Mouse (Mus musculus): Measurements from ENCODE around the gene Tfrc.

DNA sequence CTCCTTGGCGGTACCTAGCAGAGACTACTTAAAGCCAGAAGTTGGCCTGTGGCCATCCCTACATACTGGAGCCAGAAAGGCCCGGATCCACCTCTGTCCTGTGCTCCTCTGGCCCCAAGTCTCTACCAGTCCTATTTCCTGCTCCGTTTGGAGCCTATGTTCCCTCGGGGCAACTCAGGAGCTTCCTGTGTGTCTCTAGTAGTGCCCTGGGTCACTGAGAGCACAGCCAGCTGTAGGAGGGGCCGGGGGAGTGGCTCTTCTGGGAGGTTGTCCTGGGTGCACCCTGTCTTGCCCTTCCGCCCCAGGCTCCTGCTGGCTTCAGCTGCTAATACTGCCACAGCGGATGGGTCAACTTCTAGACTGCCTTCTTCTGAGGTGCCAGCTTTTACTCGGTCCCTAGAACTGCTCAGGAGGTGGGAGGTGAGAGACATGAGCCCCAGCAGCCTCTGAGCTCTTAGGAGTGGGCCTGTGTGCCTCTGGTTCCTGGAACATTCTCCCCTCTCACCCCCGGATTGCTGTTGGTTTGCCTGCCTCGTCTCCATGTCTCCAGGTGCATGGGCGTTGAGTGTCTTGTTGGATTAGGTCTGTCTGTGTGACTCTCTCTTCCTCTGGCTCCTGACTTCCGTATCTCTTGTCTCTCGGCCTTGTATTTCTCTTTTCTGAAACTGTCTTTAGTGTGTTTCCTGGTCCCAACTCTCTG, 64.3 kb downstream of the Tfrc start:
- TF ChIP-seq FLI1 (IDR thresholded peaks at IDR 0.05; ENCODE audit: low read length) (no peak), GATA1 (IDR thresholded peaks at IDR 0.05; ENCODE audit: borderline replicate concordance, low read length) (no peak)
